In the genomic region with DNA sequence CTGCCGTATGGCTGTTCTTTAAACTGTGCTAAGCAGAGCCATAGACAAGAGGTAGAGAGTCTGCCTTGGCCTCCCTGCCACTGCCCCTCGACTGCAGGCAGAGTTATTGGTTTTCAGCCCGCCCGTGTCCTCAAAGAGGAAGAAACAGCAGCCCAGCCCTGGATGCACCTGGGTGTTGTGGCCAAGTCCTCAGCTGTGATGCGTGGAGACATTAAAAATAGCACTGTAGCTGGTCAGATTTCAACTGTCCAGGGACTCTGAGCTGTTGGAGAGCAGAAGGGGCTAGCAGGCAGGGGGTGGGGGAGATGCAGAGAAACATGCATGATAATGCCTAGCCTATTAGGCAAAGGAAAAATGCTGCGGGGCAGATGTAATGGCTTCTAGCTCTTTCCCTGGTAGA, we compare ENCODE assay signal across 13 mouse cellular contexts.
DNase-seq lines count a peak whose midpoint lies in the region; ATAC-seq lines count a peak whose summit lies in the region.
"Had no signal": no experiment of that assay in that cellular context is flagged by ENCODE, and none has a peak within 500 bp of the region (broad histone marks: within the 10 kb centered on the region; RNA-seq: fewer than 3 reads in every experiment).

No protein-coding gene starts in this region.

- H3K27ac ChIP-seq in hindbrain, embryonic 10.5 days = peak overlapping the region; percentile 46
- no peak overlapping the region for H3K27ac ChIP-seq in hindbrain, embryonic 16.5 days (ENCODE audit: low read depth, low read length)
- peak overlapping the region; percentile 44; the same call in 1 of the 2 replicates for H3K27ac ChIP-seq in limb, embryonic 13.5 days
- H3K27ac ChIP-seq: heart, adult 2 months; kidney, embryonic 15.5 days had no signal

- WGBS in hindbrain, embryonic 10.5 days = 66% methylated on average over 6 of the region's 6 CpGs
- 41% methylated on average over 6 of the region's 6 CpGs for WGBS in hindbrain, embryonic 16.5 days
- 30% methylated on average over 6 of the region's 6 CpGs for WGBS in limb, embryonic 13.5 days

- intact Hi-C loops in gastrocnemius, postnatal 36 days (cut with DNase I) = no loop called here

- H3K4me3 ChIP-seq in hindbrain, embryonic 10.5 days = no peak overlapping the region
- H3K4me3 ChIP-seq in hindbrain, embryonic 16.5 days (ENCODE audit: low read length) = no peak overlapping the region
- H3K4me3 ChIP-seq in limb, embryonic 13.5 days = no peak overlapping the region
- H3K4me3 ChIP-seq: erythroblast, embryonic 14.5 days; heart, adult 2 months; kidney, embryonic 15.5 days; myocyte had no signal

- no peaks in the 10 kb centered on the region for H3K9me3 ChIP-seq in hindbrain, embryonic 10.5 days
- H3K9me3 ChIP-seq in hindbrain, embryonic 16.5 days (ENCODE audit: control insufficient read depth, low read length) = no peaks in the 10 kb centered on the region
- H3K9me3 ChIP-seq in limb, embryonic 13.5 days = 0 out of 2 replicates have a peak, but pooled peaks cover 3% of the 10 kb centered on the region
- H3K9me3 ChIP-seq: kidney, embryonic 15.5 days had no signal

- ATAC-seq in hindbrain, embryonic 16.5 days = no peak
- ATAC-seq in limb, embryonic 13.5 days (ENCODE audit: low FRiP score, low read depth) = no peak

- H3K27me3 ChIP-seq in hindbrain, embryonic 10.5 days (ENCODE audit: insufficient read depth, poor library complexity, severe bottlenecking) = no peaks in the 10 kb centered on the region
- H3K27me3 ChIP-seq in hindbrain, embryonic 16.5 days (replicated peaks; ENCODE audit: control insufficient read depth, insufficient read depth, low read length) = no peaks in the 10 kb centered on the region
- H3K27me3 ChIP-seq in limb, embryonic 13.5 days = no peaks in the 10 kb centered on the region
- H3K27me3 ChIP-seq: kidney, embryonic 15.5 days had no signal

- DNase-seq in hindbrain, embryonic 10.5 days (ENCODE audit: low spot score) = peak; percentile 15
- peak; percentile 23 for DNase-seq in retina, embryonic 14.5 days (ENCODE audit: low spot score)
- no peak for DNase-seq in retina, postnatal 1 day
- DNase-seq in thymus, postnatal 25 days = no peak
- DNase-seq in gastrocnemius, postnatal 36 days = no peak
- no peak for DNase-seq in kidney, adult 11 months
- DNase-seq: cerebellum, postnatal 36 days had no signal

- no peak overlapping the region for H3K4me2 ChIP-seq in hindbrain, embryonic 16.5 days (ENCODE audit: low read length)
- H3K4me2 ChIP-seq in limb, embryonic 13.5 days (replicated peaks) = no peak overlapping the region
- H3K4me2 ChIP-seq: kidney, embryonic 15.5 days had no signal

- H3K9ac ChIP-seq in hindbrain, embryonic 16.5 days (ENCODE audit: low read depth, low read length) = no peak overlapping the region
- peak overlapping the region; percentile 20; the same call in 1 of the 2 replicates for H3K9ac ChIP-seq in limb, embryonic 13.5 days
- H3K9ac ChIP-seq: kidney, embryonic 15.5 days had no signal

- peaks cover 15% of the 10 kb centered on the region for H3K4me1 ChIP-seq in hindbrain, embryonic 10.5 days (replicated peaks)
- H3K4me1 ChIP-seq in hindbrain, embryonic 16.5 days (ENCODE audit: control insufficient read depth, insufficient read depth, low read depth, low read length) = peaks cover 3% of the 10 kb centered on the region; the same call in 1 of the 2 replicates
- H3K4me1 ChIP-seq in limb, embryonic 13.5 days = peaks cover 21% of the 10 kb centered on the region
- H3K4me1 ChIP-seq: kidney, embryonic 15.5 days had no signal

- no peaks in the 10 kb centered on the region for H3K36me3 ChIP-seq in hindbrain, embryonic 10.5 days
- no peaks in the 10 kb centered on the region for H3K36me3 ChIP-seq in hindbrain, embryonic 16.5 days (ENCODE audit: control insufficient read depth, insufficient read depth, low read length)
- H3K36me3 ChIP-seq in limb, embryonic 13.5 days = no peaks in the 10 kb centered on the region
- H3K36me3 ChIP-seq: kidney, embryonic 15.5 days had no signal

Comparison
In these comparisons a context has a peak if more than half of its experiments do, and no peak if none do; other contexts are left out.
1. DNase-seq: peak in hindbrain, embryonic 10.5 days (single experiment) and retina, embryonic 14.5 days (single experiment); none in retina, postnatal 1 day (single experiment), thymus, postnatal 25 days (single experiment), gastrocnemius, postnatal 36 days (0 of 2) and kidney, adult 11 months (single experiment).